Mouse (Mus musculus): ENCODE data around the gene Pet100.
"Not testable (repeated sequence)": the region's sequence is repeated elsewhere in the genome, so short reads cannot be mapped to it uniquely, and the experiment has no call there.

Gene Pet100

GRCm38 (mm10) chr8:3621199-3621970 lies at the start of gene Pet100, which contains the start of gene Xab2:
Gene Pet100, plus strand, starts transcription at chr8:3621548.
Gene Xab2, minus strand, starts transcription at chr8:3621316.
- in situ Hi-C loops (cut with MboI, MseI), result loop anchor here in 1 of 2 experiments (5.0 to 10.0 kb wide), 2 partner anchors 117 to 546 kb away; partner anchors contain the start of genes Evi5l and Mcoln1

GRCm38 (mm10) chr8:3574546-3574945 lies 46.8 kb upstream of the Pet100 start:
- in situ Hi-C loops (cut with MboI, MseI), result no loop called here

GRCm38 (mm10) chr8:3576211-3576960 lies 45.0 kb upstream of the Pet100 start:
- in situ Hi-C loops (cut with MboI, MseI), result no loop called here

GRCm38 (mm10) chr8:3579390-3580364 lies 41.7 kb upstream of the Pet100 start:
- in situ Hi-C loops (cut with MboI, MseI), result no loop called here

- in situ Hi-C loops (cut with MboI, MseI), result not testable (repeated sequence)
Observed at GRCm38 (mm10) chr8:3581961-3582360, 39.4 kb upstream of the Pet100 start.

DNA sequence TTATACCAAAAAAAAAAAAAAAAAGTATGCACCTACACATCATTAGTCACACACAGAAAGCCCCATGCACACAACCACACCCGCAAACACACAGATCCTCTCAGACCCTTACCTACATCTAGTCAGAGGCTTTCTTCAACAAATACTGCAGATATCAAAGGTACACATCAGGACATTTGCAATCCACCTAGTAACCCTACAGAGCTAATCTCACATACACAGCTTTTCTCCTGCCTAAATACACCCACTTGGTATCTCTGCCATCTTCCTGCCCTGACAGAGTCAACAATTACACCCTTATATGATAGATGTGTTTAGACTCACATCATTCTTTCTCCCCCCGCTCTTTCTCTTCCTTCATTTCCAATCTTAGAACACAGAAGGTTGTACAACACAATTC lies 34.9 kb upstream of the Pet100 start:
- in situ Hi-C loops (cut with MboI, MseI), result no loop called here

GRCm38 (mm10) chr8:3586993-3587390 lies 34.4 kb upstream of the Pet100 start, which contains the start of gene Camsap3:
Gene Camsap3, plus strand, starts transcription at chr8:3587293.
- in situ Hi-C loops (cut with MboI, MseI), result no loop called here

- in situ Hi-C loops (cut with MboI, MseI), result no loop called here
Observed at GRCm38 (mm10) chr8:3587391-3588257, 33.7 kb upstream of the Pet100 start.

GRCm38 (mm10) chr8:3588258-3588633 lies 33.1 kb upstream of the Pet100 start:
- in situ Hi-C loops (cut with MboI, MseI), result no loop called here

DNA sequence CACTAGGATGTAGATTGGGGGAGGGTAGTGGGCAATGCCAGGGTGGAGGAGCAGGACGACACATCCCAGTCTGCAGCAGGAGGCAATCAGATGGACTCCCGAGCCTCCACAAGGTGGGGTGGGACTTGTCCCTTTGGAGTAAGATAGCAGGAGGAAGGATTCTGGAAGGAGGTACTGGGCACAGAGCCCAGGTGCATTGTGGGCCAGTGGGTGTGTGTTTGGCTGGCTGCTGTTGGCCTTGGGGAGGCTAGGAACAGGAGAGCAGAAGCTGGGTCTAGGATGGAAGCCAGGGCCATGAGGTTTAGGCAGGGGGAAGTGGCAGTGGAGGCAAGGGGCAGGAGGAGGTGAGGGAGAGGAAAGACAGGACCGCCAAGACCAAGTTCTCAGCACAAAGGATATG lies 27.9 kb upstream of the Pet100 start:
- in situ Hi-C loops (cut with MboI, MseI), result no loop called here

- in situ Hi-C loops (cut with MboI, MseI), result no loop called here
Observed at GRCm38 (mm10) chr8:3594466-3594865, 26.9 kb upstream of the Pet100 start.

DNA sequence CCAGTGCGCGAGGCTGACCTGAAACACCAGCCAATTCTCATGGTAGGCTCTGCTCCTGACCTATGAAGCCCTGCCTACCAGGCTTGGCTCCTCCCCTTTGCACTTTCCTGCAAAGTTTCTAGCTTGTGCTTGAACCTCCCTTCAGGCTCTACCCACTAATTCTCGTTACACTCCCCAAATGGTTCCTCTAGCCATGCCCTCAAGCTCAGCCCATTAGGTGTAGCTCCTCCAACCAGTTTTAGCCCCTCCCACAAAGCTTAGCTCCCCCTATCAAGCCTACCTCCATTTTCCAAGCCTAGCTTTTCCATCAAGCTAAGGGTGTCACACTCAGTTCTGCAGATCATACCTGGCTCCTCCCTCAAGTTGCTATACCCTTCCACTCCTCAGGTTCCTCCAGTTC lies 23.3 kb upstream of the Pet100 start:
- in situ Hi-C loops (cut with MboI, MseI), result no loop called here

GRCm38 (mm10) chr8:3599219-3599618 lies 22.1 kb upstream of the Pet100 start:
- in situ Hi-C loops (cut with MboI, MseI), result no loop called here

GRCm38 (mm10) chr8:3600401-3600800 lies 20.9 kb upstream of the Pet100 start:
- in situ Hi-C loops (cut with MboI, MseI), result no loop called here

DNA sequence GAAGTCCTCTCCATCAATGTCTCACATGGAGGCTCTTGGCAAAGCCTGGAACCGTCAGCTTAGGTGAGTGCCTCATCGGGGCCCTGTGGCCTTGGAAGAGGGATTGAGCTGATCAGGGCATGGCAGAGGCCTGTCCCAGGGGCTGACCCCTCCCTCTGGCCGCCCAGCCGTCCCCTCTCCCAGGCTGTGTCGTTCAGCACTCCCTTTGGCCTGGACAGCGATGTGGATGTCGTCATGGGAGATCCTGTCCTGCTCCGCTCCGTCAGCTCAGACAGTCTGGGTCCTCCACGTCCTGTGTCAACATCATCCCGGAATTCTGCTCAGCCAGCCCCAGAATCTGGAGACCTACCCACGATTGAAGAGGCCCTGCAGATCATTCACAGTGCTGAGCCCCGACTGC lies 17.9 kb upstream of the Pet100 start:
- in situ Hi-C loops (cut with MboI, MseI), result no loop called here

GRCm38 (mm10) chr8:3606593-3606992 lies 14.8 kb upstream of the Pet100 start:
- in situ Hi-C loops (cut with MboI, MseI), result no loop called here

DNA sequence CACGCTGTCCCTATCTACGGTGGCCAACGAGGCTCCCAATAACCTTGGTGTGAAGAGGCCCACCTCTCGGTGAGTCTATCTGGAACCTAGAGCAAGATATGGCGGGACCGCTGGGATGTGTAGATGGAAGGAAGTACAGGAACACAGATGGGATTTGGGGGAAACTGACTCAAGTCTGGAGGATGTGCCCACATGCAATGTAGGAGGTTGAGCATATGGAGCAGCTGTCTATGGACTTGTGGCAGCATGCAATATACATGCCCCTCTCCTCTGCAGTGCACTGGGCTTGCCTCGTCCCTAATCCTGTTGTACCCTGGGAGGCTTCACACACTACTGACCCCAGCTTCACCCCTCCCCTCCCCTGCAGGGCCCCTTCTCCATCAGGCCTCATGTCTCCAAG lies 13.5 kb upstream of the Pet100 start:
- in situ Hi-C loops (cut with MboI, MseI), result no loop called here

DNA sequence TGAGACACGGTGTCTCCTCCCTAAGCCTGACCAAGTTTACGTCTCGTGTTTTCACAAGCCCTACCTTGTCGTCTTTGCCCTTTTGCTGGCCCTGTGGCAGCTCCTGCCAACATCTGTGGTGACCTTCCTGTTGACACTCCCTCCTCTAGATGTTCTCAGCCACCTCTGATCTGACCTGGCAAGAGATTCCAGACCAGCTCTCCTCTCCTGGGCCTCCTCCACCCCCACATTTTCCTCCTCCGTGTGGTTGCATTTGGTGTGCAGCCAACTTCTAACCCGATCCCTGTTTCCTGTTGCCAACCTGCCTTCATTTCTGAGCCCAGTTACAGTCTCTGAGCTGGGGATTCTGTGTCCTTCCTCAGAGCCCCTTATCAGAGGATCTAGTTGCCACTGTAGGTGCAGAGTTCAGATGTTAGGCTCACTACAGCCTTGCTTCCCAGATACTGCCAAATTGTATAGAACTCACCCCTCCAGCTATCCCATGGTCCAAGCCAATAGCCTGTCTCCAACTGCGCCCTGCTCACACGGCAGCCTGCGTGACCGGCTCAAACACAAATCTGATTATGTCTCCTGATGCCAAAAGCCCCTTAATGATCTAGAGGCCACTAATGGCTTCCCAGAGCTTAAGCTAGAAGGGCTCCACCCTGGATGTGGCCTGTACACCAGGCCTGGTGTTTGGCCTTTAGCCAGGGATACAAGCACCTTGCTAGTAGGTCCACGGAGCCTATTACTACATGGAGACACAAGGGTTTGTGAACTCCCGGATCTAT lies 12.1 kb upstream of the Pet100 start:
- in situ Hi-C loops (cut with MboI, MseI), result no loop called here

DNA sequence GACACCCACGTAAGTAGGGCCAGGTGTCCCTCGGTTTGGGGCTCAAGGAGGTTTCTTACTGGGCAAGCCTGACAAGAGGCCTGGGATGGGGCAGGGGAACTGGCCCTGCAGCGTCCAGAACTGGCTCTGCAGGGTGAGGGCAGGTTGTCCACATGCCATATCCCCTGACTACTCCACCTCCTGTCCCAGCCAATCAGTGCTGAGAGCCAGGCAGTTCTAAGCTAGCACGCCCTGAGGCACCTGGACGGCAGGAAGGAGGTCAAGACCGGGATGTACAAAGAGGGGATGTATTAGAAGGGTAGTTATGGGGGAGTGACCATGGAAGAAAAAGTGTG lies 11.6 kb upstream of the Pet100 start:
- in situ Hi-C loops (cut with MboI, MseI), result no loop called here

GRCm38 (mm10) chr8:3622119-3622518 lies 771 bp downstream of the Pet100 start:
- in situ Hi-C loops (cut with MboI, MseI), result loop anchor here in 1 of 2 experiments (5.0 to 10.0 kb wide), 2 partner anchors 117 to 545 kb away; partner anchors contain the start of genes Evi5l and Mcoln1
